In genomic region chr6:88840211-88840610, GRCm38 (mm10) we compare ENCODE assay signal across 12 mouse cellular contexts. TPM values are rescaled to one million over a fixed set of nuclear protein-coding genes. Genes with fewer than 3 reads are reported as not detected.
DNase-seq lines count a peak whose midpoint lies in the region; ATAC-seq and TF ChIP-seq lines count a peak whose summit lies in the region.
"Had no signal": no experiment of that assay in that cellular context is flagged by ENCODE, and none has a peak within 500 bp of the region (broad histone marks: within the 10 kb centered on the region; RNA-seq: fewer than 3 reads in every experiment).

No protein-coding gene starts in this region.

- H3K27me3 ChIP-seq in heart, embryonic 12.5 days (replicated peaks) = no peaks in the 10 kb centered on the region
- H3K27me3 ChIP-seq in midbrain, embryonic 10.5 days (ENCODE audit: low read depth, poor library complexity, severe bottlenecking) = peaks cover 8% of the 10 kb centered on the region; the same call in 1 of the 2 replicates
- H3K27me3 ChIP-seq in midbrain, embryonic 11.5 days (ENCODE audit: control insufficient read depth, insufficient read depth, low read length) = no peaks in the 10 kb centered on the region
- H3K27me3 ChIP-seq in hindbrain, postnatal 0 days (ENCODE audit: insufficient read depth, low read length) = no peaks in the 10 kb centered on the region
- no peaks in the 10 kb centered on the region for H3K27me3 ChIP-seq in neural tube, embryonic 14.5 days (ENCODE audit: control insufficient read depth, insufficient read depth, low read length)
- H3K27me3 ChIP-seq in thymus, adult 2 months (ENCODE audit: control insufficient read depth, insufficient read depth, low read length) = no peaks in the 10 kb centered on the region

- no peaks in the 10 kb centered on the region for H3K9me3 ChIP-seq in heart, embryonic 12.5 days (replicated peaks)
- no peaks in the 10 kb centered on the region for H3K9me3 ChIP-seq in midbrain, embryonic 10.5 days (replicated peaks)
- H3K9me3 ChIP-seq in midbrain, embryonic 11.5 days (ENCODE audit: control insufficient read depth, low read length) = no peaks in the 10 kb centered on the region
- no peaks in the 10 kb centered on the region for H3K9me3 ChIP-seq in hindbrain, postnatal 0 days (ENCODE audit: low read length)
- H3K9me3 ChIP-seq in neural tube, embryonic 14.5 days (ENCODE audit: control insufficient read depth, low read length) = no peaks in the 10 kb centered on the region

- H3K36me3 ChIP-seq in heart, embryonic 12.5 days = peaks cover 42% of the 10 kb centered on the region
- H3K36me3 ChIP-seq in midbrain, embryonic 10.5 days = peaks cover 42% of the 10 kb centered on the region
- H3K36me3 ChIP-seq in midbrain, embryonic 11.5 days (ENCODE audit: control insufficient read depth, insufficient read depth, low read length) = no peaks in the 10 kb centered on the region
- peaks cover 29% of the 10 kb centered on the region for H3K36me3 ChIP-seq in hindbrain, postnatal 0 days (ENCODE audit: insufficient read depth, low read length)
- peaks cover 30% of the 10 kb centered on the region for H3K36me3 ChIP-seq in neural tube, embryonic 14.5 days (ENCODE audit: control insufficient read depth, insufficient read depth, low read length)
- H3K36me3 ChIP-seq in thymus, adult 2 months (ENCODE audit: control insufficient read depth, insufficient read depth, low read length) = peaks cover 18% of the 10 kb centered on the region

- no peak overlapping the region for H3K27ac ChIP-seq in heart, embryonic 12.5 days (ENCODE audit: poor library complexity, severe bottlenecking)
- no peak overlapping the region for H3K27ac ChIP-seq in midbrain, embryonic 10.5 days (replicated peaks)
- H3K27ac ChIP-seq in midbrain, embryonic 11.5 days (ENCODE audit: low read depth, low read length) = no peak overlapping the region
- no peak overlapping the region for H3K27ac ChIP-seq in hindbrain, postnatal 0 days
- H3K27ac ChIP-seq in neural tube, embryonic 14.5 days (ENCODE audit: low read depth, low read length) = no peak overlapping the region
- no peak overlapping the region for H3K27ac ChIP-seq in thymus, adult 2 months (ENCODE audit: control insufficient read depth, insufficient read depth, low read length)

- peak overlapping the region; percentile 96 for H3K4me2 ChIP-seq in heart, embryonic 12.5 days
- no peak overlapping the region for H3K4me2 ChIP-seq in midbrain, embryonic 11.5 days
- H3K4me2 ChIP-seq in hindbrain, postnatal 0 days (ENCODE audit: low read depth, low read length) = peak overlapping the region; percentile 84; the same call in 1 of the 2 replicates
- H3K4me2 ChIP-seq in neural tube, embryonic 14.5 days (ENCODE audit: low read depth, low read length) = peak overlapping the region; percentile 80; the same call in 1 of the 2 replicates

- DNase-seq in heart, postnatal 25 days (ENCODE audit: low spot score) = no peak
- no peak for DNase-seq in midbrain, embryonic 10.5 days (ENCODE audit: low spot score)
- no peak for DNase-seq in midbrain, embryonic 11.5 days (ENCODE audit: low spot score, missing footprints)
- DNase-seq in hindbrain, postnatal 0 days (ENCODE audit: low spot score) = no peak
- no peak for DNase-seq in left cerebral cortex, adult 18-20 months (ENCODE audit: low spot score in 2 of 2)
- DNase-seq in thymus, adult 2 months = no peak
- DNase-seq: cerebellum, postnatal 36 days; kidney, adult 11 months; right cerebral cortex, postnatal 25 days; thymus, postnatal 25 days had no signal

- no peak for ATAC-seq in heart, embryonic 12.5 days (ENCODE audit: insufficient number of reproducible peaks, low FRiP score)
- no peak for ATAC-seq in midbrain, embryonic 11.5 days (ENCODE audit: low FRiP score)
- ATAC-seq in hindbrain, postnatal 0 days = no peak
- no peak for ATAC-seq in neural tube, embryonic 14.5 days (ENCODE audit: low read depth)

- intact Hi-C loops in heart, postnatal 25 days (cut with DNase I) = no loop called here

- TF ChIP-seq POLR2A in thymus, adult 2 months (IDR thresholded peaks at IDR 0.05; ENCODE audit: control insufficient read depth, extremely low read depth, insufficient read depth, low read length, poor library complexity) = no peak

- 69% methylated on average over 3 of the region's 3 CpGs for WGBS in heart, embryonic 12.5 days
- WGBS in midbrain, embryonic 10.5 days = 75% methylated on average over 3 of the region's 3 CpGs
- 72% methylated on average over 3 of the region's 3 CpGs for WGBS in midbrain, embryonic 11.5 days
- WGBS in hindbrain, postnatal 0 days = 75% methylated on average over 3 of the region's 3 CpGs
- 79% methylated on average over 3 of the region's 3 CpGs for WGBS in neural tube, embryonic 14.5 days
- WGBS in thymus, adult 2 months = 90% methylated on average over 3 of the region's 3 CpGs

- no peak for TF ChIP-seq CTCF in hindbrain, postnatal 0 days (IDR thresholded peaks at IDR 0.05; ENCODE audit: low read depth)
- no peak for TF ChIP-seq CTCF in thymus, adult 2 months (IDR thresholded peaks at IDR 0.05; ENCODE audit: borderline replicate concordance, control insufficient read depth, extremely low read depth, insufficient read depth, low read length, poor library complexity)

- peaks cover 20% of the 10 kb centered on the region for H3K4me1 ChIP-seq in heart, embryonic 12.5 days (replicated peaks)
- peaks cover 28% of the 10 kb centered on the region for H3K4me1 ChIP-seq in midbrain, embryonic 10.5 days
- peaks cover 13% of the 10 kb centered on the region for H3K4me1 ChIP-seq in midbrain, embryonic 11.5 days (ENCODE audit: control insufficient read depth, insufficient read depth, low read length)
- peaks cover 10% of the 10 kb centered on the region for H3K4me1 ChIP-seq in hindbrain, postnatal 0 days (ENCODE audit: insufficient read depth, low read length)
- H3K4me1 ChIP-seq in neural tube, embryonic 14.5 days (ENCODE audit: control insufficient read depth, insufficient read depth, low read length) = peaks cover 17% of the 10 kb centered on the region
- peaks cover 20% of the 10 kb centered on the region for H3K4me1 ChIP-seq in thymus, adult 2 months (replicated peaks; ENCODE audit: control insufficient read depth, insufficient read depth, low read length)

- 0 out of 2 replicates have a peak overlapping the region, but pooled peaks have one; percentile 89 for H3K4me3 ChIP-seq in heart, embryonic 12.5 days
- H3K4me3 ChIP-seq in midbrain, embryonic 10.5 days = peak overlapping the region; percentile 79; the same call in 1 of the 2 replicates
- H3K4me3 ChIP-seq in midbrain, embryonic 11.5 days (ENCODE audit: low read depth, low read length) = no peak overlapping the region
- H3K4me3 ChIP-seq in hindbrain, postnatal 0 days (ENCODE audit: low read length) = no peak overlapping the region
- no peak overlapping the region for H3K4me3 ChIP-seq in neural tube, embryonic 14.5 days (ENCODE audit: low read depth, low read length)
- H3K4me3 ChIP-seq in thymus, adult 2 months (ENCODE audit: control insufficient read depth, insufficient read depth, low read length) = no peak overlapping the region

- no peak overlapping the region; the same call in 1 of the 2 replicates for H3K9ac ChIP-seq in heart, embryonic 12.5 days
- no peak overlapping the region for H3K9ac ChIP-seq in midbrain, embryonic 11.5 days (ENCODE audit: low read length)
- peak overlapping the region; percentile 73; the same call in 1 of the 2 replicates for H3K9ac ChIP-seq in hindbrain, postnatal 0 days (replicated peaks; ENCODE audit: low read length)
- 0 out of 2 replicates have a peak overlapping the region, but pooled peaks have one; percentile 82 for H3K9ac ChIP-seq in neural tube, embryonic 14.5 days (replicated peaks; ENCODE audit: low read depth, low read length)

RNA-seq across cellular contexts. Expression of gene Abtb1, which starts 1.6 kb away (rescaled TPM):
- polyA plus RNA-seq in heart, embryonic 12.5 days (2016; fragmentation: Nextera tagmentation; extraction: Ambion mirVana) = 22.0 and 24.2 TPM in 2 replicates
- 10 to 100 TPM; 21.9 to 23.3 TPM for total RNA-seq in heart, postnatal 25 days (2021)
- 22.5 and 26.3 TPM in 2 replicates for polyA plus RNA-seq in midbrain, embryonic 10.5 days (2016; fragmentation: Nextera tagmentation; extraction: Ambion mirVana)
- 15.4 and 17.4 TPM in 2 replicates for polyA plus RNA-seq in midbrain, embryonic 11.5 days (2014; fragmentation: Nextera tagmentation; extraction: Ambion mirVana)
- 62.6 and 78.9 TPM in 2 replicates for total RNA-seq in hindbrain, postnatal 0 days (2014; rRNA removed)
- 31.5 and 34.8 TPM in 2 replicates for polyA plus RNA-seq in hindbrain, postnatal 0 days (2015; fragmentation: Nextera tagmentation; extraction: Ambion mirVana)
- polyA plus RNA-seq in neural tube, embryonic 14.5 days (2014; fragmentation: Nextera tagmentation; extraction: Ambion mirVana) = 40.7 and 42.4 TPM in 2 replicates
- 10 to 100 TPM; 38.8 to 44.3 TPM for total RNA-seq in left cerebral cortex, adult 18-20 months (2021)
- 204 and 239 TPM in 2 replicates for polyA plus RNA-seq in thymus, adult 2 months (2012; rRNA removed)

RNA-seq across cellular contexts. Expression of gene Podxl2, which starts 34.6 kb away (rescaled TPM):
- polyA plus RNA-seq in heart, embryonic 12.5 days (2016; fragmentation: Nextera tagmentation; extraction: Ambion mirVana) = 44.0 and 50.8 TPM in 2 replicates
- 10 to 100 TPM; 16.5 to 16.8 TPM for total RNA-seq in heart, postnatal 25 days (2021)
- polyA plus RNA-seq in midbrain, embryonic 10.5 days (2016; fragmentation: Nextera tagmentation; extraction: Ambion mirVana) = 69.4 and 117 TPM in 2 replicates
- polyA plus RNA-seq in midbrain, embryonic 11.5 days (2014; fragmentation: Nextera tagmentation; extraction: Ambion mirVana) = 118 and 119 TPM in 2 replicates
- 1,247 and 1,290 TPM in 2 replicates for total RNA-seq in hindbrain, postnatal 0 days (2014; rRNA removed)
- polyA plus RNA-seq in hindbrain, postnatal 0 days (2015; fragmentation: Nextera tagmentation; extraction: Ambion mirVana) = 675 and 695 TPM in 2 replicates
- polyA plus RNA-seq in neural tube, embryonic 14.5 days (2014; fragmentation: Nextera tagmentation; extraction: Ambion mirVana) = 579 and 634 TPM in 2 replicates
- total RNA-seq in left cerebral cortex, adult 18-20 months (2021) = 100 to 1,000 TPM; 202 to 219 TPM
- 95.8 and 100.0 TPM in 2 replicates for polyA plus RNA-seq in thymus, adult 2 months (2012; rRNA removed)

RNA-seq across cellular contexts. Expression of gene Mcm2, which starts 58.4 kb away (rescaled TPM):
- polyA plus RNA-seq in heart, embryonic 12.5 days (2016; fragmentation: Nextera tagmentation; extraction: Ambion mirVana) = 130 TPM in 2 replicates
- total RNA-seq in heart, postnatal 25 days (2021) = 1 to 10 TPM; 6.1 to 7.4 TPM
- polyA plus RNA-seq in midbrain, embryonic 10.5 days (2016; fragmentation: Nextera tagmentation; extraction: Ambion mirVana) = 290 and 301 TPM in 2 replicates
- polyA plus RNA-seq in midbrain, embryonic 11.5 days (2014; fragmentation: Nextera tagmentation; extraction: Ambion mirVana) = 210 and 212 TPM in 2 replicates
- 35.3 and 37.0 TPM in 2 replicates for total RNA-seq in hindbrain, postnatal 0 days (2014; rRNA removed)
- polyA plus RNA-seq in hindbrain, postnatal 0 days (2015; fragmentation: Nextera tagmentation; extraction: Ambion mirVana) = 21.7 and 23.3 TPM in 2 replicates
- polyA plus RNA-seq in neural tube, embryonic 14.5 days (2014; fragmentation: Nextera tagmentation; extraction: Ambion mirVana) = 15.1 and 22.6 TPM in 2 replicates
- 1 to 10 TPM; 3.7 to 6.8 TPM for total RNA-seq in left cerebral cortex, adult 18-20 months (2021)
- 169 and 232 TPM in 2 replicates for polyA plus RNA-seq in thymus, adult 2 months (2012; rRNA removed)

Comparison
In these comparisons a context has a peak if more than half of its experiments do, and no peak if none do; other contexts are left out.
1. H3K4me3 ChIP-seq: peak in heart, embryonic 12.5 days (single experiment) and midbrain, embryonic 10.5 days (single experiment); none in midbrain, embryonic 11.5 days (single experiment), hindbrain, postnatal 0 days (single experiment), neural tube, embryonic 14.5 days (single experiment) and thymus, adult 2 months (single experiment).
2. H3K9ac ChIP-seq: peak in hindbrain, postnatal 0 days (single experiment) and neural tube, embryonic 14.5 days (single experiment); none in heart, embryonic 12.5 days (single experiment) and midbrain, embryonic 11.5 days (single experiment).